Mouse (Mus musculus): ENCODE data around the gene Nup107. TPM values are rescaled to one million over a fixed set of nuclear protein-coding genes. Genes with fewer than 3 reads are reported as not detected.
A peak's percentile ranks its signal among the peaks of the same experiment; 100 is the strongest.
"Not testable (repeated sequence)": the region's sequence is repeated elsewhere in the genome, so short reads cannot be mapped to it uniquely, and the experiment has no call there.

Nup107 gene
- polyA plus RNA-seq, 1 experiment: 15.0 TPM

GRCm38 (mm10) chr10:117724804-117725361 is 67.6 kb downstream of the Nup107 start:
- Histone ChIP-seq H3K27me3 (ENCODE audit: control insufficient read depth, insufficient read depth, low read length) (no peaks in the 10 kb centered on the region), H3K27ac (ENCODE audit: insufficient read depth, low read length) (no peak overlapping the region), H3K4me3 (replicated peaks; ENCODE audit: insufficient read depth, low read depth, low read length) (no peak overlapping the region), H3K4me1 (ENCODE audit: control insufficient read depth, insufficient read depth, low read length) (no peaks in the 10 kb centered on the region)
- TF ChIP-seq CTCF (IDR thresholded peaks at IDR 0.05; ENCODE audit: borderline replicate concordance, insufficient read depth, low read depth, low read length) (no peak), POLR2A (IDR thresholded peaks at IDR 0.05; ENCODE audit: borderline replicate concordance, insufficient read depth, low read length) (no peak)
- WGBS: 90% methylated on average over 3 of the region's 3 CpGs
- DNase-seq: no peak

GRCm38 (mm10) chr10:117724136-117724718 is 68.3 kb downstream of the Nup107 start:
- no peaks in the 10 kb centered on the region for H3K27me3 ChIP-seq (ENCODE audit: control insufficient read depth, insufficient read depth, low read length)
- no peak for DNase-seq
- WGBS: 83% methylated on average over 5 of the region's 5 CpGs
- H3K27ac ChIP-seq (ENCODE audit: insufficient read depth, low read length): no peak overlapping the region
- TF ChIP-seq POLR2A (IDR thresholded peaks at IDR 0.05; ENCODE audit: borderline replicate concordance, insufficient read depth, low read length): no peak
- TF ChIP-seq CTCF (IDR thresholded peaks at IDR 0.05; ENCODE audit: borderline replicate concordance, insufficient read depth, low read depth, low read length): no peak
- H3K4me3 ChIP-seq (replicated peaks; ENCODE audit: insufficient read depth, low read depth, low read length): no peak overlapping the region
- no peaks in the 10 kb centered on the region for H3K4me1 ChIP-seq (ENCODE audit: control insufficient read depth, insufficient read depth, low read length)

GRCm38 (mm10) chr10:117718161-117719119 is 74.1 kb downstream of the Nup107 start:
- Histone ChIP-seq H3K27me3 (ENCODE audit: control insufficient read depth, insufficient read depth, low read length) (no peaks in the 10 kb centered on the region), H3K4me1 (ENCODE audit: control insufficient read depth, insufficient read depth, low read length) (no peaks in the 10 kb centered on the region), H3K4me3 (replicated peaks; ENCODE audit: insufficient read depth, low read depth, low read length) (no peak overlapping the region), H3K27ac (ENCODE audit: insufficient read depth, low read length) (no peak overlapping the region)
- DNase-seq: peak in 1 of 2 experiments; percentile 13
- WGBS: 47% methylated on average over 19 of the region's 19 CpGs
- no peak for TF ChIP-seq CTCF (IDR thresholded peaks at IDR 0.05; ENCODE audit: borderline replicate concordance, insufficient read depth, low read depth, low read length)
- TF ChIP-seq POLR2A (IDR thresholded peaks at IDR 0.05; ENCODE audit: borderline replicate concordance, insufficient read depth, low read length): no peak

- TF ChIP-seq POLR2A (IDR thresholded peaks at IDR 0.05; ENCODE audit: borderline replicate concordance, insufficient read depth, low read length) (no peak), CTCF (IDR thresholded peaks at IDR 0.05; ENCODE audit: borderline replicate concordance, insufficient read depth, low read depth, low read length) (no peak)
- WGBS: 25% methylated on average over 4 of the region's 4 CpGs
Measured at GRCm38 (mm10) chr10:117717583-117717982, 74.9 kb downstream of the Nup107 start.

GRCm38 (mm10) chr10:117716686-117717085 is 75.8 kb downstream of the Nup107 start:
- DNase-seq: no peak
- 82% methylated on average over 3 of the region's 3 CpGs for WGBS
- H3K27ac ChIP-seq (ENCODE audit: insufficient read depth, low read length): no peak overlapping the region
- no peak overlapping the region for H3K4me3 ChIP-seq (replicated peaks; ENCODE audit: insufficient read depth, low read depth, low read length)
- H3K27me3 ChIP-seq (ENCODE audit: control insufficient read depth, insufficient read depth, low read length): no peaks in the 10 kb centered on the region
- no peak for TF ChIP-seq POLR2A (IDR thresholded peaks at IDR 0.05; ENCODE audit: borderline replicate concordance, insufficient read depth, low read length)
- TF ChIP-seq CTCF (IDR thresholded peaks at IDR 0.05; ENCODE audit: borderline replicate concordance, insufficient read depth, low read depth, low read length): no peak
- H3K4me1 ChIP-seq (ENCODE audit: control insufficient read depth, insufficient read depth, low read length): no peaks in the 10 kb centered on the region

More at GRCm38 (mm10) chr10:117717583-117717982, 74.9 kb downstream of the Nup107 start:
- no peaks in the 10 kb centered on the region for H3K4me1 ChIP-seq (ENCODE audit: control insufficient read depth, insufficient read depth, low read length)
- H3K27me3 ChIP-seq (ENCODE audit: control insufficient read depth, insufficient read depth, low read length): no peaks in the 10 kb centered on the region
- H3K4me3 ChIP-seq (replicated peaks; ENCODE audit: insufficient read depth, low read depth, low read length): no peak overlapping the region
- DNase-seq: no peak
- no peak overlapping the region for H3K27ac ChIP-seq (ENCODE audit: insufficient read depth, low read length)

- H3K4me1 ChIP-seq (ENCODE audit: control insufficient read depth, insufficient read depth, low read length); H3K27me3 ChIP-seq (ENCODE audit: control insufficient read depth, insufficient read depth, low read length); H3K27ac ChIP-seq (ENCODE audit: insufficient read depth, low read length); H3K4me3 ChIP-seq (replicated peaks; ENCODE audit: insufficient read depth, low read depth, low read length); DNase-seq: not testable (repeated sequence)
- whole genome bisulfite sequencing: 92% methylated on average over 1 of the region's 1 CpGs
Measured at GRCm38 (mm10) chr10:117715654-117716053, 76.9 kb downstream of the Nup107 start.

GRCm38 (mm10) chr10:117714928-117715500 is 77.5 kb downstream of the Nup107 start:
- Histone ChIP-seq H3K4me1 (ENCODE audit: control insufficient read depth, insufficient read depth, low read length) (no peaks in the 10 kb centered on the region), H3K4me3 (replicated peaks; ENCODE audit: insufficient read depth, low read depth, low read length) (no peak overlapping the region), H3K27ac (ENCODE audit: insufficient read depth, low read length) (no peak overlapping the region), H3K27me3 (ENCODE audit: control insufficient read depth, insufficient read depth, low read length) (no peaks in the 10 kb centered on the region)
- no peak for DNase-seq
- WGBS: 71% methylated on average over 4 of the region's 4 CpGs
- no peak for TF ChIP-seq POLR2A (IDR thresholded peaks at IDR 0.05; ENCODE audit: borderline replicate concordance, insufficient read depth, low read length)
- TF ChIP-seq CTCF (IDR thresholded peaks at IDR 0.05; ENCODE audit: borderline replicate concordance, insufficient read depth, low read depth, low read length): no peak

Measured in cerebellum, adult 2 months (tissue).